Mouse (Mus musculus) ZHBTc4 (cell line): ENCODE data around the gene Atg16l2.

ENCODE experiments used
- DNase-seq: peaks from one replicate; pipeline ENCODE4 v3.0.0-alpha.2; 2011; ENCODE audit warnings: low read depth, low spot score

The Atg16l2 gene

GRCm38 (mm10) chr7:101321218-101321827 lies 19.3 kb upstream of the Atg16l2 start:
- DNase-seq: peak; percentile 58

GRCm38 (mm10) chr7:101320399-101321217 lies 18.6 kb upstream of the Atg16l2 start:
- peak; percentile 43 for DNase-seq

DNA sequence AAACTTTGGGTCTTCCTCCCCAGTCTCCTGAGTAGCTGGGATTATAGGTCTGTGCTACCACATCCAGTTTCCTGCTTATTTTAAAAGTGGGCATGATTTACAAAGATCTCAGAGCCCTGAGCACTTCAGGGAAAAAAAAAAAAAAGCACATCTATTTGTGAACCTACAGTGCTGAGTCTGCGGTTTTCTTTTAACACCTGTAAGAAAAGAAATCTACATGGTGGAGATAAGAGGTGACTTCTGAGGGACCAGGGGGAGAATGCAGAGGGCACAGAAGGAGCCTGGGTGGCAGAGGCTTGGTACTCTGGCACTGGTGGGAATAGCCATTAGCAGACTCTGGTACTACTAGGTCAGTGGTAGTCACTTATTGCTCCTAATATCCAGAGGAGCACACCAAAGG lies 17.7 kb upstream of the Atg16l2 start:
- no peak for DNase-seq

- no peak for DNase-seq
These were observed 16.8 kb upstream of the Atg16l2 start for GRCm38 (mm10) chr7:101318848-101319247.

GRCm38 (mm10) chr7:101317014-101317413 lies 15.0 kb upstream of the Atg16l2 start, which contains the start of gene Stard10:
Gene Stard10, plus strand, starts transcription at chr7:101317086.
- DNase-seq: no peak

- peak; percentile 50 for DNase-seq
These were observed 14.5 kb upstream of the Atg16l2 start for GRCm38 (mm10) chr7:101316591-101317001.

DNA sequence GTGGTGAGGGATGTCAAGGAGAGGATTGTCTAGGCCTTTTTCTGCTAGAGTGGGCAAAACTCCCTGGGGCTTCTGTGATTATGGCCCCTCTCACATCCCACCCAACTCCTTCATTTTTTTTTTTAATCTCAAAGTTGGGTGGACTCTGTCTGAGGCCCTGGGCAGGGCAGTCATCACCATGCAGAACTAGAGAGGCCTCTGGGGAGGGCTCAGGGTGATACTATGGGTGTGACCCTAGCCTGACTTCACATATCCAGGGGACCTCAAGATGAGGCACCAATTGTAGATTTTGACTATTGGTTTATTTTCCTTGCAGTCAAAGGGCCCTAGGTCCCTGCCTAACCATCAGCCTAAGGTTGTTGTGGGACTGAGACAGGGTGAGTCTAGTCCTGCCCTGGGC lies 13.6 kb upstream of the Atg16l2 start:
- DNase-seq: no peak

GRCm38 (mm10) chr7:101314396-101314795 lies 12.3 kb upstream of the Atg16l2 start:
- no peak for DNase-seq

- DNase-seq: no peak
These were observed 11.0 kb upstream of the Atg16l2 start for GRCm38 (mm10) chr7:101313033-101313432.

- no peak for DNase-seq
These were observed 9.0 kb upstream of the Atg16l2 start for GRCm38 (mm10) chr7:101311061-101311460.

DNA sequence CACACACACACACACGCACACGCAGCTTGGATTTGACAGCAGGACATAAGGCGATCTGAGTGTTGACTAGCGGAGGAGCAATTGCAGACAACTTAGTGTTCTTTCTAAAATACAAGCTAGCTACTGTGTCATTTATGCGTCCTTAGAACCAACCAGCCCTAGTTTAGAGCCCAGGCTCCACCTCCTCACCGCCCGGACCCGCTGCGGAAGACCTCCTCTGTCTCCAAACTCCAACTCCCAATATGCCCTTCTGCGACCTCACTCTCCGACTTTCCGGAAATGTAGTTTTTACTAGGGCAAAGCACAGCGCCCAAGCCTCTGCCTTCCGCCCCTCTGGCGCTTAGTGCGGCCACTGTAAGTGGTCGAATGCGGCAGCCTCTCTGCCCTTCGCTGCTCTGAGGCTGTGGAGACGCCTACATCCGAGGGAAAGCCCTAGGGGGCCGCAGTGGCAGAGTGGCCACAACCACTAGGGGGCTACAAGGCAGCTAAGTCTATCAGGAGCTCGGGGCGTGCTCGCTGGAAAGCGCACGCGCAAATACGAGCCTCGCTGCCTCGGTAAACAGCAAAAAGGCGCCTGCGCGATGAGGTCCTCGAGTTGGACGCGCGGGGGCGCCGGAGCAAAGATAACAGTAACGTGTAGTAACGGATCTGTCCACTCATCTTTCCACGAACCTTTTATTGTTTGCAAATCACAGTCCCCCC lies 8.4 kb upstream of the Atg16l2 start:
- DNase-seq: peak; percentile 100

- DNase-seq: no peak
These were observed 7.9 kb upstream of the Atg16l2 start for GRCm38 (mm10) chr7:101309985-101310326.

DNA sequence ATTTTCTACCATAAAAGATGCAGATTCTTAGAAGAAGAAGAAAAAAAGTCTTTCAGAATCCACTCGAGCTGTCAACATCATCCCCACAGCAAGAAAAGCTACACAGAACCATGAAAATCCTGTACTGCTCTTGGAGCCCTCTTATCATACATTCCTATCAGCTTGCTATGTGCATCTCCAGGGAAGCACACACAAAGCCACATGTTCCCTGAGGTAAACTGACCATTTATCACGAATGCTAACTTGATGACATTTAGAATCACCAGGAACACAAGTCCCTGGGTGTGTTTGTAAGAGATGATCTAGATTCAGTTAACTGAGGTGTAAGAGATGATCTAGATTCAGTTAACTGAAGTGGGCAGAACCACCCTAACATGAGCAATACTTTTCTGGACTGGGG lies 4.8 kb upstream of the Atg16l2 start:
- no peak for DNase-seq

DNA sequence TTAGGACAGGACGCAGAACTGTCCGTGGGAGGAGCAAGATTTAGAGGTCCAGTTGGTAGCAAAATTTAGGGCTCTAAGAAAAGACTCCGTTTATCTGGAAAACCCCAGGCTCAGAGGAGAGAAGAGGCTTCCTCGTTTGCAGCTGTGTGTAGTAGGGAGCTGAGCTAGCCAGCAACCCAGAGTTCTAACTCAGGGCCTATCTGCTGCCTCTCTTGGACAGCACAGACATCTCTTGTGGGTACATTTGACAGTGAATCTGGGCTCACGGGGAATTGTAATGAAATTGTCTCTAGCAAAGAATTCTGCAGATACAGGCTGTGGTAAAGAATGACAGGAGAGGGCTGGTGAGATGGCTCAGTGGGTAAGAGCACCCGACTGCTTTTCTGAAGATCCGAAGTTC lies 640 bp upstream of the Atg16l2 start:
- DNase-seq: no peak

- DNase-seq: no peak
These were observed 630 bp downstream of the Atg16l2 start for GRCm38 (mm10) chr7:101301361-101301880.

GRCm38 (mm10) chr7:101298375-101298774 lies 3.7 kb downstream of the Atg16l2 start:
- DNase-seq: no peak

- no peak for DNase-seq
These were observed 5.0 kb downstream of the Atg16l2 start for GRCm38 (mm10) chr7:101297023-101297405.

DNA sequence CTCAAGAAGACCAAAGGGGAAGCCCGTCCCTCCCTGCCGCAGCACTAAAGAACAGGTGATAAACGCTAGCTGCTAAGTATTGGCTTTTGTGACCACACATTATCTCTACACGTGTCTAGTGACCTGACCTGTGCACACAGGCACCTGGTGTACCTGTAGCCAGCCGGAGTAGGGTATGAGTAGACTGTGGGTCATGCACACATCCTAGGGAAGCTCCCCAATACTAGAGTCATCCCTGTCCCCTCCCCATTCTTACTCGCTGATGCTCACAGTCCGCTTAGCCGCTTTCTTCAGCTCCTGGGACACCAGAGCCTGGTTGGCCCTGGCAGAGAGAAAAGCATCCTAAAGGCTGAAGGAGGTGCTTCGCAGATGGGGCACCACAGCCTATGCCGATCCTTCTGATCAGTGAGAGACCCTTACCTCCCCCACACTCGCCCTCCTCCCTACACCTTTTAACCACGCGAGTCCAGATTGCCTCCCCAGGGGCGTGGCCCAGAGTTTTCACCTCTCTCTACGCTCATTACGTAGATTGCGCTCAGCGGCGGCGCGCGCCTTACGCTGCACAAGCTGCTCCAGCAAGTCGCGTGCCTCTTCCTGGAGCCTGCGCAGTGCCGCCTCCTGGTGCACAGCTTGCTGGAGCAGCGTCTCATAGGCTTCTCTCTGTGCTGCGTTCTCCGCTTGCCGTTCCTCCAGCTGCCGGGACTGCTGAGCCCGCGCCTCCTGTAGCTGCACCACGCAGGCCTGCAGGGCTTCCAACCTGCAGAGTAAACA lies 5.6 kb downstream of the Atg16l2 start:
- DNase-seq: peak; percentile 90

- peak; percentile 83 for DNase-seq
These were observed 6.6 kb downstream of the Atg16l2 start for GRCm38 (mm10) chr7:101295438-101295837.

GRCm38 (mm10) chr7:101293611-101294010 lies 8.4 kb downstream of the Atg16l2 start:
- DNase-seq: no peak

DNA sequence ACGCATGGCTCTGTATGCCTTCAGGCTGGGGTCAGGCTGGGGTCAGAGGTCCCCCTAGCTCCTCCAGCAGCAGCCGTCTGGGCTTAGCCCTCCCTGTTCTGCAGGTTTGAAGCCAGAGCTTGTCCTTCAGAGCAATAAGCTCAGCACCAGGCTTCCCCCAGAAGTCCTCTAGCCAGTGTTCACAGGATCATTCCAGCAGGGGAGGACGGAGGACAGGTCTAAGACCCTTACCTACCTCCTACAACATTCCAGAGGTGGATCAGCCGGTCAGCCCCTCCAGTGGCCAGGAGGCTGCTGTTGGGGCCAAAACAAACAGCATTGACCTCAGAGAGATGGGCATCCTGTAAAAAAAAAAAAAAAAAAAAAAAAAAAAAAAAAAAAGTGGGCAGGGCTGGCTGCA lies 8.9 kb downstream of the Atg16l2 start:
- no peak for DNase-seq

- DNase-seq: no peak
These were observed 9.4 kb downstream of the Atg16l2 start for GRCm38 (mm10) chr7:101292696-101293095.
